Mouse (Mus musculus) midbrain, embryonic 15.5 days (tissue): ENCODE measurements around the gene Tshb. TPM values are rescaled to one million over a fixed set of nuclear protein-coding genes. Genes with fewer than 3 reads are reported as not detected.

Experiments used
- ATAC-seq: fragments of 200-750 bp; cut with Nextera tagmentation; replicated peaks from 2 replicates; pipeline ENCODE4 v1.8.0; 2017; ENCODE audit warnings: moderate TSS enrichment
- H3K27ac ChIP-seq: fragments of 300-500 bp; sonication (generic); 2 replicates; pipeline ENCODE4 v1.5.1; 2015; ENCODE audit warnings: mild to moderate bottlenecking, inconsistent platforms
- H3K27me3 ChIP-seq: fragments of 300-500 bp; sonication (generic); replicated peaks from 2 replicates; pipeline ENCODE4 v1.6.1; 2015; ENCODE audit warnings: inconsistent platforms
- H3K36me3 ChIP-seq: fragments of 300-500 bp; sonication (generic); replicated peaks from 2 replicates; pipeline ENCODE4 v1.6.1; 2015; ENCODE audit warnings: inconsistent platforms
- H3K4me1 ChIP-seq: fragments of 300-500 bp; sonication (generic); 2 replicates; pipeline ENCODE4 v1.6.1; 2015; ENCODE audit warnings: inconsistent platforms
- H3K4me2 ChIP-seq: fragments of 300-500 bp; sonication (generic); 2 replicates; pipeline ENCODE4 v1.6.1; 2015; ENCODE audit warnings: inconsistent platforms, mild to moderate bottlenecking, moderate library complexity
- H3K4me3 ChIP-seq: fragments of 300-500 bp; sonication (generic); 2 replicates; pipeline ENCODE4 v1.5.1; 2015; ENCODE audit warnings: mild to moderate bottlenecking, inconsistent platforms
- H3K9ac ChIP-seq: fragments of 300-500 bp; sonication (generic); 2 replicates; pipeline ENCODE4 v1.6.1; 2015; ENCODE audit warnings: mild to moderate bottlenecking, inconsistent platforms
- H3K9me3 ChIP-seq: fragments of 300-500 bp; sonication (generic); 2 replicates; pipeline ENCODE4 v1.6.1; 2016; ENCODE audit warnings: inconsistent platforms
- WGBS: fragments of 180-500 bp; shearing (Covaris S2); methylation state at CpG from one replicate; pipeline ENCODE4 v1.1.7; 2015; ENCODE audit warnings: mixed read lengths; 5-methylcytosine and 5-hydroxymethylcytosine counted together
- polyA plus RNA-seq: library from polyadenylated mRNA; unstranded; fragments of >200 nt; fragmentation: Nextera tagmentation; extraction: Ambion mirVana; gene quantifications from 2 replicates; pipeline ENCODE4 v1.2.1, GENCODE M21; 2015

Tshb gene
- polyA plus RNA-seq, 1 experiment from 2014 or later = 0.81 TPM

DNA sequence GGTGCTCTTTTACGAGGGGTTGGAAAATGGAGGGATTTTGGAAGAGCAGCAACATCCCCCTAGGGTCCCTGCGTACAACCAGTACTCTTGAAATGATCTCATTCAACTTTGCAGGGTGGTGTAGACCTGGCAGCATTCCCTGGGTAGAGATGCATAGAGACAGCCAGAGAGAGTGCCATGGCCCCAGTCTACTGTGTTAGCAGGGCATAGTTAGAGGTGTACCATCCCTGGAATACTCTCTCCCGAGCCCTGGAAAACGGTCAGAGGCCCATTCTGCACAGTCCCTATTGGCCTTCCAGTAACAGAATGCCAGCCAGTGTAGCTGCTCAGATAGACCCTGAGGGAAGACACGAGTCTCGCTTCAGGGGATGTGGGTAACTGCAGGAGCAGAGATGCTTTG is 46.9 kb downstream of the Tshb start:
- Histone ChIP-seq H3K9me3 (no peaks in the 10 kb centered on the region), H3K4me3 (peak overlapping the region; percentile 85), H3K27ac (no peak overlapping the region), H3K4me2 (peak overlapping the region; percentile 74), H3K36me3 (no peaks in the 10 kb centered on the region), H3K4me1 (peaks cover 7% of the 10 kb centered on the region), H3K27me3 (no peaks in the 10 kb centered on the region), H3K9ac (peak overlapping the region; percentile 84; the same call in 1 of the 2 replicates)
- ATAC-seq = peak; percentile 57
- WGBS = 49% methylated on average over 6 of the region's 6 CpGs

DNA sequence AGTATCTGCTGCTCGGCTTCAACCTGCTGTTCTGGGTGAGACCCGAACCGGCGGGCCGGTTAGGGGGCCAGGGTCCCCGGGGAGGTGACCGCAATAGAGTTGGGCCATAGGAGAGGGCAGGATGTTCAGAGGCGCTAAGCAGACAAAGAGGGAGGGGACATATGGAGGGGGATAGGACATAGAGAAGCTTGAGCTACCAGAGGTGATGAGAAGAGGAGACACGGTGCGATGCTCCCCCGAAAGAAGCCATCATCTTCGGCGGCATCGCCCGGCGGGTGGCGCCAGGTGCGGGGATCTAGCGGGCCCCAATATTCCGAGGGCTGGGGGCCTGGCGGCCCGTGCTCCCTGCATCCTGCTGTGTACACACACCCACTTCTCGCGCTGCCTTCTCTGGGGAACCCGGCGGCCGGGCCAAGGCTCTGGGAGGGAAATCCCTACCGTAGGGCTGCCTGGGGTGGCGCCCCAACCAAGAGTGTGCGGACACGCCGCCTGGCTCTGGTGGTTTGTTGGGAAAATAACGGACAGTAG is 47.4 kb downstream of the Tshb start:
- Histone ChIP-seq H3K9ac (peak overlapping the region; percentile 84), H3K27me3 (no peaks in the 10 kb centered on the region), H3K27ac (peak overlapping the region; percentile 72), H3K36me3 (no peaks in the 10 kb centered on the region), H3K4me2 (peak overlapping the region; percentile 74), H3K4me3 (peak overlapping the region; percentile 85), H3K9me3 (no peaks in the 10 kb centered on the region), H3K4me1 (peaks cover 7% of the 10 kb centered on the region)
- WGBS = under 1% methylated on average over 33 of the region's 33 CpGs
- ATAC-seq = peak; percentile 85

DNA sequence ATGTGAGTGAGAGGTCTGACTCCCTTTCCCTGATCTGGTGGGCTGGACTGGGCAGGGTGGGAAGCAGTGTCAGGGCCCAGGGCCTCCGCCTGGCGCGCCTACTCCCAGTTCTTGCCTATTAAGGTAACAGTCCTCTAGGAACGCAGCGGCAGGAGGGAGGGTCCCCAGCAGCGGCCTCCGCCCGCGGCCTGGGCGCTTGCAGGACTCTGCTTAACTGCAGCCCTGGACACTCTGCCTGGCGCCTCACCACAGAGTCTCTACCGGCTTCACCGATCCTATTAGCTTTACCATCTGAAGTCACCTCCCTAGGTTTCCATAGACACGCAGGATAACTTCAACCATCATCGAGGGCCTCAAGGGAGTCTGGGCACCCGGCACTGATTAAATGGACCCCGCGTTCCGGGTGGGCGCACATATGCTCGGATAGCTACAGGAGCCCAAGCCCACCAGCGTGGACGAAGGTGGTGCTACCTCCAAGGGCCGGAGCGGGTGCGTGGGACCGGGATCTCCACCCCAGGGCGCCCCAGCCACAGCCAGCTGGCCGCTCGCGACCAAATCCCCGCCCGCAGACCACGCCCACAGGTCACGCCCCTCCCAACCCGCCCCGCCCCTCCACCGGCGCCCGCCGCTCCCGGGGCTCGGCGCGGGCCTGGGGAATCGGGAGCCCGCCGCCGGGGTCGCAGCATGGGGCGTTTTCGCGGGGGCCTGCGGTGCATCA is 48.0 kb downstream of the Tshb start, which contains the start of gene Tspan2:
Tspan2 (plus strand) TSS at position 217 of the 718 bp plus-strand sequence.
- Histone ChIP-seq H3K27ac (peak within 1 kb of the TSS; percentile 72), H3K9me3 (no peaks in the 10 kb centered on the region), H3K4me3 (peak within 1 kb of the TSS; percentile 85), H3K27me3 (no peaks in the 10 kb centered on the region), H3K9ac (peak within 1 kb of the TSS; percentile 84), H3K4me2 (peak within 1 kb of the TSS; percentile 74), H3K4me1 (peaks cover 7% of the 10 kb centered on the region), H3K36me3 (no peaks in the 10 kb centered on the region)
- ATAC-seq = peak; percentile 82
- WGBS = under 1% methylated on average over 49 of the region's 54 CpGs

DNA sequence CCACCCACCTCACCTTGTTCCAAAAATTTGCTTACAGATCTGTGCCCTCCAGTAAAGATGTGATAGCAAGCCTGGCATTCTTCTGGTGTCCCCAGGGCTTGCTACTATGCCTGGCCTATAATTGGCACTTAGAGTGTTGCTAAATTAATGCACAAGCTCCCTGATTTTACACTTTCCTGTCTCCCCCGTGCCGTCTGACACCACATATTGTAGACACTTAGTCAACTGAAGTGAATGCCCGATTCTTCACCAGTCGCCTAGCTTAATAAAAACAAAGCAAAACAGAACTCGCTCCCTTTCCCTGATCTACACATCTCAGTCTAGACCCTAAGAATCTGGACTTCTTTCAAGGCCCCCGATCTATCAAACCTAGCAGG is 48.6 kb downstream of the Tshb start:
- H3K9ac ChIP-seq = peak overlapping the region; percentile 84
- peaks cover 7% of the 10 kb centered on the region for H3K4me1 ChIP-seq
- ATAC-seq = 0 out of 2 replicates have a peak, but pooled peaks have one; percentile 0
- no peaks in the 10 kb centered on the region for H3K9me3 ChIP-seq
- H3K27me3 ChIP-seq = no peaks in the 10 kb centered on the region
- H3K4me2 ChIP-seq = peak overlapping the region; percentile 74
- H3K27ac ChIP-seq = peak overlapping the region; percentile 72; the same call in 1 of the 2 replicates
- H3K4me3 ChIP-seq = peak overlapping the region; percentile 85
- 40% methylated on average over 6 of the region's 6 CpGs for WGBS
- H3K36me3 ChIP-seq = no peaks in the 10 kb centered on the region

DNA sequence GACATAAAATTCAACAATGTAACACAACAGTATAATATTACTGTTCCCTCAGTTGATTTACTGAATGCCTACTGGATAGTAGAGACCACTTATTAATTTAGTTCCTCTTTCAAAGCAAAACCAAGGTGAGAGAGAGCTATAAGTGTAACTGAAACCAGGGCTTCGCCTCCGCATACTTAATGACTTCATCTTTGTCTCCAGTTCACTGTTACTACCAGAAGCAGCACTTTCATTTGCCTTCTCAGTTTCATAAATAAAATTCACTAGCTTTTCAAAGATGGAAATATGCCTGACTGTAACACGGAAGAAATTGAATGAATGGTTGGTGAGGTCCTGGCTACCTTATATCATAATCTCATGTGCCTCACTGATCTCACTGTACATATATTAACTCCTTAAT is 49.5 kb downstream of the Tshb start:
- Histone ChIP-seq H3K9me3 (no peaks in the 10 kb centered on the region), H3K27ac (no peak overlapping the region), H3K4me2 (no peak overlapping the region), H3K9ac (no peak overlapping the region), H3K27me3 (no peaks in the 10 kb centered on the region), H3K36me3 (no peaks in the 10 kb centered on the region), H3K4me3 (no peak overlapping the region), H3K4me1 (peaks cover 7% of the 10 kb centered on the region)
- ATAC-seq = no peak
- WGBS = 95% methylated on average over 3 of the region's 3 CpGs

DNA sequence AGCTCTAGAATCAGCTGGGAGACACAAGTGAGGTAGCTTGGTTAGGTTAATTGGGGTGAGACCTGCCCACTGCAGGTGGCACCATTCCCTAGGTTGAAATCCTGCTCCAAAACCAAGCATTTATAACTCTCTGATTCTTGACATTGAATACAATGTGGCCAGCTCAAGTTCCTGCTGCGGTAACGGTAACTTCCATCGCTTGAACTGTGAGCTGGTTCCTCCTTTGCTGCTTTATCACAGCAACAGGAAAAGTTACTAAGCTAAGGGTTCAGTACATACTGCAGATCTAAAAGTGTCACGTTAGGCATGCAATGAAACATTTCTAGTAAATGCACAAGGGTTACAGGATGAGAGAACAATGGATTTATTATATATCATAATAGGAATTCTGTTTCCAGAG is 49.9 kb downstream of the Tshb start:
- H3K27ac ChIP-seq = no peak overlapping the region
- no peaks in the 10 kb centered on the region for H3K36me3 ChIP-seq
- no peak for ATAC-seq
- H3K4me1 ChIP-seq = peaks cover 7% of the 10 kb centered on the region
- H3K4me3 ChIP-seq = no peak overlapping the region
- 93% methylated on average over 4 of the region's 4 CpGs for WGBS
- no peak overlapping the region for H3K4me2 ChIP-seq
- H3K9me3 ChIP-seq = no peaks in the 10 kb centered on the region
- H3K27me3 ChIP-seq = no peaks in the 10 kb centered on the region
- no peak overlapping the region for H3K9ac ChIP-seq

DNA sequence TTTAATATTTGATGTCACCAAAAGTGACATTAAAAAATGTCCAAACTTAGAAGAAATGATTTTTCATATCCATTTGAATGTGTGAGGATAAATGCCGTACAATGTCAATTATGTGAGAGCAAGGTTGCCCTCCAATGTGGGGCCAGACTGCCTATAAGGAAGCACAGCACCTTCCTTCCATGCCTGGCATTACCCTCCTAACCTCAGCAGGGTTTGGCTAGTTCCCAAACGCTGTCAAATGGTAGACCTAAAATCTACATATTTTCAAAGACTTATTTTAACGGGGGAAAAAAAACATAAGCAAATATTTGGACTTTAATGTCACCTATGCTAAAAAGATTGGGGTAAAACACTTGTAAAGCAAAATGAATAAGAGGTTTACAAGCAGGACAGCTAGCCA is 51.4 kb downstream of the Tshb start:
- H3K9me3 ChIP-seq = no peaks in the 10 kb centered on the region
- H3K4me1 ChIP-seq = peaks cover 7% of the 10 kb centered on the region
- H3K9ac ChIP-seq = no peak overlapping the region
- no peaks in the 10 kb centered on the region for H3K27me3 ChIP-seq
- H3K4me3 ChIP-seq = no peak overlapping the region
- no peaks in the 10 kb centered on the region for H3K36me3 ChIP-seq
- no peak overlapping the region for H3K4me2 ChIP-seq
- H3K27ac ChIP-seq = no peak overlapping the region
- 71% methylated on average over 3 of the region's 3 CpGs for WGBS
- no peak for ATAC-seq

DNA sequence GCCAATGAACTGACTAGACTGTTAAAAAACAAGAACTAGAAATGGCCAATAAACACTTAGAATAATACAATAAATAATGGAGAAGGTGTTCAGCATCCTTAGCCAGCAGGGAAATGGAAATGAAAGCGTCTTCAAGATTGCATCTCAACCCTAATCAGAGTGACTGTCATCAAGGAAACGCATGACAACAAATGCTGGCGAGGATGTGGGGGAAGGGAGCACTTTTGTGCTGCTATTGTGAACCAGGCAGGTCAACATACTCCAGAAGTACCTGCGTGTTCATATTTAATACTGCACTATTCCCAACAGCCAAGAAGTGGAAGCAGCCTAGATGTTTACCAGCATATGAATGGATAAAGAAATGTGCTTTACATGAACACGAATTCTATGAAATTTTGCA is 53.1 kb downstream of the Tshb start:
- H3K36me3 ChIP-seq = no peaks in the 10 kb centered on the region
- no peak overlapping the region for H3K9ac ChIP-seq
- H3K9me3 ChIP-seq = no peaks in the 10 kb centered on the region
- H3K27me3 ChIP-seq = no peaks in the 10 kb centered on the region
- no peak overlapping the region for H3K4me2 ChIP-seq
- peaks cover 7% of the 10 kb centered on the region for H3K4me1 ChIP-seq
- H3K27ac ChIP-seq = no peak overlapping the region
- no peak for ATAC-seq
- 50% methylated on average over 5 of the region's 5 CpGs for WGBS
- no peak overlapping the region for H3K4me3 ChIP-seq

Other genes starting within 250 kb of the Tshb start
- gene Tspan2, start 48.2 kb downstream of the Tshb start, polyA plus RNA-seq = 8.9 and 9.6 TPM in 2 replicates
- gene Sycp1, start 153.4 kb upstream of the Tshb start, polyA plus RNA-seq = not detected in 2 replicates
- 0.05 and 0.17 TPM in 2 replicates for gene Nr1h5, start 181.4 kb upstream of the Tshb start, polyA plus RNA-seq
- gene Sike1, start 213.0 kb upstream of the Tshb start, polyA plus RNA-seq = 57.0 and 59.2 TPM in 2 replicates
- gene Csde1, start 237.7 kb upstream of the Tshb start, polyA plus RNA-seq = 351 and 378 TPM in 2 replicates